Mouse (Mus musculus): ENCODE data around the gene Mif4gd. TPM values are rescaled to one million over a fixed set of nuclear protein-coding genes. Genes with fewer than 3 reads are reported as not detected.

Gene Mif4gd
- polyA plus RNA-seq, 1 experiment = 18.0 TPM

- TF ChIP-seq POLR2A (IDR thresholded peaks at IDR 0.05; ENCODE audit: borderline replicate concordance, extremely low read depth, insufficient read depth, insufficient read length, poor library complexity, severe bottlenecking) = no peak
- TF ChIP-seq CTCF (IDR thresholded peaks at IDR 0.05; ENCODE audit: borderline replicate concordance, extremely low read depth, insufficient read depth, insufficient read length) = no peak
- DNase-seq (ENCODE audit: low read depth) = no peak
These were observed 17.6 kb downstream of the Mif4gd start for GRCm38 (mm10) chr11:115595209-115595608.

GRCm38 (mm10) chr11:115590526-115591075 lies 22.2 kb downstream of the Mif4gd start:
- DNase-seq (ENCODE audit: low read depth) = no peak
- TF ChIP-seq POLR2A (IDR thresholded peaks at IDR 0.05; ENCODE audit: borderline replicate concordance, extremely low read depth, insufficient read depth, insufficient read length, poor library complexity, severe bottlenecking) = no peak
- TF ChIP-seq CTCF (IDR thresholded peaks at IDR 0.05; ENCODE audit: borderline replicate concordance, extremely low read depth, insufficient read depth, insufficient read length) = no peak

GRCm38 (mm10) chr11:115587984-115588383 lies 24.8 kb downstream of the Mif4gd start:
- DNase-seq (ENCODE audit: low read depth) = no peak
- TF ChIP-seq POLR2A (IDR thresholded peaks at IDR 0.05; ENCODE audit: borderline replicate concordance, extremely low read depth, insufficient read depth, insufficient read length, poor library complexity, severe bottlenecking) (no peak), CTCF (IDR thresholded peaks at IDR 0.05; ENCODE audit: borderline replicate concordance, extremely low read depth, insufficient read depth, insufficient read length) (no peak)

DNA sequence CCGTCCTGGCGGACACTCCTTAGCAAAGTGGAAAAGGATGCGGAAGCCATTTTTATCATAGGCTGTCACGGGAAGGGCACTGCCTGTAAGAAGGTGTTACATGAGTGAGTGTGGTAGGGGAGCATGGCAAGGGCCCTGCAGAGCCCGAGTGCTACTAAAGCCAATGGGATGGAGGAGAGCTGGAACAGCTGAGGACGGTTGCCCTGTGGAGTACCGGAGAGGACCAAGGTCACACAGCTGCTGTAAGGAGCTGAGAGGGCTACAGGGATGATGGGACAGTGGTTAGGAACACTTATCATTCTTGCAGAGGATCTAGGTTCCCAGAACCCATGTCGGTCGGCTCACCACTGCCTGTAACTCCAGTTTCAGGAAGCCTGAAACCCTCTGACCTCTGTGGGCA lies 26.4 kb downstream of the Mif4gd start:
- TF ChIP-seq POLR2A (IDR thresholded peaks at IDR 0.05; ENCODE audit: borderline replicate concordance, extremely low read depth, insufficient read depth, insufficient read length, poor library complexity, severe bottlenecking) = no peak
- TF ChIP-seq CTCF (IDR thresholded peaks at IDR 0.05; ENCODE audit: borderline replicate concordance, extremely low read depth, insufficient read depth, insufficient read length) = no peak
- no peak for DNase-seq (ENCODE audit: low read depth)

DNA sequence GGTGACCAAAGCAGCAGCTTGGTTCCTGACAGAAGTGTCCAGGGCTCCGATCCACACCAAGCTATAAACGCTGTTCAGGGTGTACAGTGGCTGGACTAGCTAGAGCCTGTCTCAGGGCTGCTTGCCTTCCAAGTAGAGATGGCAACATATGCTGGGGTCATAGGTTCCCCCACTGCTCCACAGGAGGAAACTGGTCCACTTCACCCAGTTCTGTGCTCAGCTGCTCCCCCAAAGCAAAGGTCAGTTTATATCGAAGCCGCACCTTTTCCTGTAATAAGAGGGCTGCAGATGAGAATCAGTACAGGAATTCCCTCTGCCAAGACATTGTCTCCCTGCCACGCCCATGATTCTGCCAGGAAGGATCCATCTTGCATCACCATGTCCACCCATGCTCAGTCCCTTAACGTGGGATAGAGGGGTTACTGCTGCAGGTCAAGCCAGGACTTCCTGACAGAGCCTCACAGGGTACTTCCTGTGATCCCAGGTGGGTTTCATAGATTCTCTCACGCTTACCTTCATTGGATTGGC lies 27.1 kb downstream of the Mif4gd start:
- no peak for TF ChIP-seq POLR2A (IDR thresholded peaks at IDR 0.05; ENCODE audit: borderline replicate concordance, extremely low read depth, insufficient read depth, insufficient read length, poor library complexity, severe bottlenecking)
- no peak for TF ChIP-seq CTCF (IDR thresholded peaks at IDR 0.05; ENCODE audit: borderline replicate concordance, extremely low read depth, insufficient read depth, insufficient read length)
- no peak for DNase-seq (ENCODE audit: low read depth)

- no peak for DNase-seq (ENCODE audit: low read depth)
- TF ChIP-seq CTCF (IDR thresholded peaks at IDR 0.05; ENCODE audit: borderline replicate concordance, extremely low read depth, insufficient read depth, insufficient read length) = no peak
- TF ChIP-seq POLR2A (IDR thresholded peaks at IDR 0.05; ENCODE audit: borderline replicate concordance, extremely low read depth, insufficient read depth, insufficient read length, poor library complexity, severe bottlenecking) = no peak
These were observed 28.2 kb downstream of the Mif4gd start for GRCm38 (mm10) chr11:115584376-115585073.

GRCm38 (mm10) chr11:115582913-115583606 lies 29.7 kb downstream of the Mif4gd start:
- DNase-seq (ENCODE audit: low read depth) = no peak
- TF ChIP-seq CTCF (IDR thresholded peaks at IDR 0.05; ENCODE audit: borderline replicate concordance, extremely low read depth, insufficient read depth, insufficient read length) (no peak), POLR2A (IDR thresholded peaks at IDR 0.05; ENCODE audit: borderline replicate concordance, extremely low read depth, insufficient read depth, insufficient read length, poor library complexity, severe bottlenecking) (no peak)

DNA sequence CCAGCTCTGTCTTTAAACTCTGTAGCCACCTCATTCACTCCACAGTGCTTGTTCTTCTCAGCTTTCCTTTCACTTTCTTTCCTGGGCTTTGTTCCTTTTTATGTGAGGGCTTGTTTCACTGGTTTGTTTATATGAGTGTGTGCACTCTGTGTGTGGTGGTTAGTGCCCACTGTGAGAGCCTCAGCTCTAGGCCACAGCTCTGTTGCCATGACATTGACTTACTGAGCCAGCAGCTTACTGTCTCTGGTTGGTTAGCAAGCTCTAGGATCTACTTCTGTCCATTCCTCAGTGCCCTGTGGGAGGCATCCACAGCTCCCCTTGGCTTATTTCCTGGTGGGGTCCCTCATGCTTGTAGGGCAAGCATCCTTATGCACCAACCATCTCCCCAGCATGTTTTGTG lies 33.7 kb downstream of the Mif4gd start:
- DNase-seq (ENCODE audit: low read depth) = no peak
- TF ChIP-seq POLR2A (IDR thresholded peaks at IDR 0.05; ENCODE audit: borderline replicate concordance, extremely low read depth, insufficient read depth, insufficient read length, poor library complexity, severe bottlenecking) (no peak), CTCF (IDR thresholded peaks at IDR 0.05; ENCODE audit: borderline replicate concordance, extremely low read depth, insufficient read depth, insufficient read length) (no peak)

DNA sequence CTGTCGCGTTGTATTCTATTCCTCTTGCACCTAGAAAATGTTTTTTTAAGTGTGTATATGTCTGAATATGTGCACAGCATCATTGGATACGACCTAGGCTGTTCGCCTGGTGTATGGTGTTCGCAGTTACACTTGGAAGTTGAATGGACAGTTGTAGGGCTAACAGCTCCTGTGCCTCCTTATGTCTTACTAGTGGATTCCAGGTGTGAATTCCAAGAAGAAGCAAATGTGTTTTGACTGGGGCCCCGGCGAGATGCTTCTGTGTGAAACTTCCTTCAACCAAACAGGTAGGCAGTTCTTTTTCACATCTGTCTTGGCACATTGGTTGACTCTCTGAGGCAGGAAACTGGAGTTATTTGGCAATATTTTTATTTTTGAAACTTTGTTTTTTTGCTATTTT lies 47.8 kb downstream of the Mif4gd start:
- no peak for DNase-seq (ENCODE audit: low read depth)
- no peak for TF ChIP-seq CTCF (IDR thresholded peaks at IDR 0.05; ENCODE audit: borderline replicate concordance, extremely low read depth, insufficient read depth, insufficient read length)
- no peak for TF ChIP-seq POLR2A (IDR thresholded peaks at IDR 0.05; ENCODE audit: borderline replicate concordance, extremely low read depth, insufficient read depth, insufficient read length, poor library complexity, severe bottlenecking)

- peak; percentile 84 for TF ChIP-seq POLR2A (IDR thresholded peaks at IDR 0.05; ENCODE audit: borderline replicate concordance, extremely low read depth, insufficient read depth, insufficient read length, poor library complexity, severe bottlenecking)
- TF ChIP-seq CTCF (IDR thresholded peaks at IDR 0.05; ENCODE audit: borderline replicate concordance, extremely low read depth, insufficient read depth, insufficient read length) = no peak
- peak; percentile 98 for DNase-seq (ENCODE audit: low read depth)
These were observed 48.5 kb downstream of the Mif4gd start, which contains the start of gene Nup85 for GRCm38 (mm10) chr11:115564064-115564809. Gene Nup85, plus strand, starts transcription at chr11:115564434.

- TF ChIP-seq POLR2A (IDR thresholded peaks at IDR 0.05; ENCODE audit: borderline replicate concordance, extremely low read depth, insufficient read depth, insufficient read length, poor library complexity, severe bottlenecking) = no peak
- DNase-seq (ENCODE audit: low read depth) = peak; percentile 33
These were observed 49.4 kb downstream of the Mif4gd start for GRCm38 (mm10) chr11:115563406-115563805.

Other genes starting within 250 kb of the Mif4gd start
- gene Hid1, start 245.2 kb downstream of the Mif4gd start, polyA plus RNA-seq (2012; rRNA removed) = 61.7 and 64.8 TPM in 2 replicates
- 39.1 and 50.8 TPM in 2 replicates for gene Cdr2l, start 231.1 kb downstream of the Mif4gd start, polyA plus RNA-seq (2012; rRNA removed)
- gene Mrpl58, start 209.2 kb downstream of the Mif4gd start, polyA plus RNA-seq (2012; rRNA removed) = 115 and 126 TPM in 2 replicates
- gene Atp5h, start 193.0 kb downstream of the Mif4gd start, polyA plus RNA-seq (2012; rRNA removed) = 399 and 402 TPM in 2 replicates
- 45.9 and 46.8 TPM in 2 replicates for gene Kctd2, start 192.8 kb downstream of the Mif4gd start, polyA plus RNA-seq (2012; rRNA removed)
- 0.04 and 0.12 TPM in 2 replicates for gene Trim80, start 172.4 kb downstream of the Mif4gd start, polyA plus RNA-seq (2012; rRNA removed)
- gene Slc16a5, start 150.5 kb downstream of the Mif4gd start, polyA plus RNA-seq (2012; rRNA removed) = not detected in 2 replicates
- gene Armc7, start 137.3 kb downstream of the Mif4gd start, polyA plus RNA-seq (2012; rRNA removed) = 12.4 and 15.1 TPM in 2 replicates
- gene Nt5c, start 121.1 kb downstream of the Mif4gd start, polyA plus RNA-seq (2012; rRNA removed) = 67.9 and 84.3 TPM in 2 replicates
- gene Jpt1, start 98.6 kb downstream of the Mif4gd start, polyA plus RNA-seq (2012; rRNA removed) = 1,229 and 1,645 TPM in 2 replicates
- 702 and 773 TPM in 2 replicates for gene Sumo2, start 76.7 kb downstream of the Mif4gd start, polyA plus RNA-seq (2012; rRNA removed)
- 105 and 168 TPM in 2 replicates for gene Nup85, start 48.5 kb downstream of the Mif4gd start, polyA plus RNA-seq (2012; rRNA removed)
- 35.5 and 36.7 TPM in 2 replicates for gene Mrps7, start 9.0 kb downstream of the Mif4gd start, polyA plus RNA-seq (2012; rRNA removed)
- gene Gga3, start 8.9 kb downstream of the Mif4gd start, polyA plus RNA-seq (2012; rRNA removed) = 43.3 and 57.1 TPM in 2 replicates
- 55.1 and 71.1 TPM in 2 replicates for gene Slc25a19, start 15.3 kb upstream of the Mif4gd start, polyA plus RNA-seq (2012; rRNA removed)
- 124 and 127 TPM in 2 replicates for gene Grb2, start 95.6 kb upstream of the Mif4gd start, polyA plus RNA-seq (2012; rRNA removed)
- gene Tmem94, start 152.5 kb upstream of the Mif4gd start, polyA plus RNA-seq (2012; rRNA removed) = 56.0 and 61.9 TPM in 2 replicates
- gene Caskin2, start 200.7 kb upstream of the Mif4gd start, polyA plus RNA-seq (2012; rRNA removed) = 24.7 and 24.8 TPM in 2 replicates
- 24.2 and 36.4 TPM in 2 replicates for gene Tsen54, start 201.8 kb upstream of the Mif4gd start, polyA plus RNA-seq (2012; rRNA removed)
- 1.5 and 2.5 TPM in 2 replicates for gene Llgl2, start 211.1 kb upstream of the Mif4gd start, polyA plus RNA-seq (2012; rRNA removed)
- 0.14 and 0.23 TPM in 2 replicates for gene Myo15b, start 245.4 kb upstream of the Mif4gd start, polyA plus RNA-seq (2012; rRNA removed)

Data from brain, embryonic 14.5 days (tissue).